Mouse (Mus musculus): ENCODE results near the gene Trarg1. TPM values are rescaled to one million over a fixed set of nuclear protein-coding genes. Genes with fewer than 3 reads are reported as not detected.

The Trarg1 gene
- polyA plus RNA-seq, 1 experiment from 2014 or later: not detected

Other genes with a start within 250 kb of the Trarg1 start
- gene Abr, start 57.5 kb upstream of the Trarg1 start, polyA plus RNA-seq (2018): 100 to 138 TPM (median 115 TPM) in 3 replicates
- gene Bhlha9, start 7.3 kb upstream of the Trarg1 start, polyA plus RNA-seq (2018): not detected in 3 replicates
- 27.4 to 75.9 TPM (median 30.2 TPM) in 3 replicates for gene Gosr1, start 83.8 kb downstream of the Trarg1 start, polyA plus RNA-seq (2018)
- 25.6 to 94.3 TPM (median 28.7 TPM) in 3 replicates for gene Cpd, start 167.2 kb downstream of the Trarg1 start, polyA plus RNA-seq (2018)
- gene Tmigd1, start 222.4 kb downstream of the Trarg1 start, polyA plus RNA-seq (2018): not detected in 3 replicates
- 29.1 to 95.7 TPM (median 47.4 TPM) in 3 replicates for gene Blmh, start 245.0 kb downstream of the Trarg1 start, polyA plus RNA-seq (2018)